Mouse (Mus musculus) kidney, embryonic 15.5 days (tissue): ENCODE measurements around the gene Maml2. TPM values are rescaled to one million over a fixed set of nuclear protein-coding genes. Genes with fewer than 3 reads are reported as not detected.
A peak's percentile ranks its signal among the peaks of the same experiment; 100 is the strongest.
"Not testable (repeated sequence)": the region's sequence is repeated elsewhere in the genome, so short reads cannot be mapped to it uniquely, and the experiment has no call there.

Source experiments
- ATAC-seq: fragments of 200-750 bp; cut with Nextera tagmentation; replicated peaks from 2 replicates; pipeline ENCODE4 v1.8.0; 2017; ENCODE audit warnings: moderate TSS enrichment; ENCODE audit not compliant: low FRiP score
- H3K27ac ChIP-seq: fragments of 300-500 bp; sonication (generic); 2 replicates; pipeline ENCODE4 v1.5.1; 2015; ENCODE audit warnings: mild to moderate bottlenecking, inconsistent platforms
- H3K27me3 ChIP-seq: fragments of 300-500 bp; sonication (generic); 2 replicates; pipeline ENCODE4 v1.6.1; 2015; ENCODE audit warnings: inconsistent platforms
- H3K36me3 ChIP-seq: fragments of 300-500 bp; sonication (generic); 2 replicates; pipeline ENCODE4 v1.6.1; 2015; ENCODE audit warnings: inconsistent platforms
- H3K4me1 ChIP-seq: fragments of 300-500 bp; sonication (generic); 2 replicates; pipeline ENCODE4 v1.6.1; 2015; ENCODE audit warnings: inconsistent platforms
- H3K4me2 ChIP-seq: fragments of 300-500 bp; sonication (generic); 2 replicates; pipeline ENCODE4 v1.6.1; 2015; ENCODE audit warnings: moderate library complexity, mild to moderate bottlenecking, inconsistent platforms
- H3K4me3 ChIP-seq: fragments of 300-500 bp; sonication (generic); replicated peaks from 2 replicates; pipeline ENCODE4 v1.5.1; 2015; ENCODE audit warnings: mild to moderate bottlenecking, inconsistent platforms
- H3K9ac ChIP-seq: fragments of 300-500 bp; sonication (generic); 2 replicates; pipeline ENCODE4 v1.6.1; 2015; ENCODE audit warnings: mild to moderate bottlenecking, inconsistent platforms
- H3K9me3 ChIP-seq: fragments of 300-500 bp; sonication (generic); replicated peaks from 2 replicates; pipeline ENCODE4 v1.6.1; 2016; ENCODE audit warnings: inconsistent platforms
- WGBS: fragments of 180-500 bp; shearing (Covaris S2); methylation state at CpG from one replicate; pipeline ENCODE4 v1.1.7; 2015; ENCODE audit warnings: mixed read lengths; 5-methylcytosine and 5-hydroxymethylcytosine counted together
- microRNA-seq: library from miRNA; unstranded; fragments of <30 nt; microRNA quantifications from one replicate; pipeline ENCODE4, GENCODE M21; 2016
- polyA plus RNA-seq: library from polyadenylated mRNA; unstranded; fragments of >200 nt; fragmentation: Nextera tagmentation; extraction: Ambion mirVana; gene quantifications from 2 replicates; pipeline ENCODE4 v1.2.1, GENCODE M21; 2015

Maml2 gene
- polyA plus RNA-seq, 1 experiment from 2014 or later: 10.5 TPM

DNA sequence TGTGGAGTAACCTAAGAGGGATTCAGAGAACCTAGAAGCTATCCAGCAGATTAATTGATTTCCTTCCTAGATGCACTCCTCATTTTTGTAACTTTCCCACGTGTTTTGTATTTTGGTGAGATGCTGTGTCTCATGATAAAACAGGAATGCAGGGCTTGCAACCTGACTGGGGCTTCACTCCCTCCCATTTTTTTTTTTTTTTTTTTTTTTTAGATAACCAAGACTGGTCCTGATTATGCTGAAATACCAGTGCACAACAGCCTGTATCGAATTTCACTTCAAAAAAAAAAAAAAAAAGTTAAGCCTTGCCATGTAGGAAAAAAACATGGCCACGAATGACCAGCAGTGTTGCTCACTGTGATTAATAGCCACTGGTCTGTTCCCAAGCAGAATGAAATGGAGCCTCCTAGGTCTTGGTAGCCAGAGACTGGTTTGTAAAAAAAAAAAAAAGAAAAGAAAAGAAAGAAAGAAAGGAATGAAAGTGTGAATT, 409.4 kb downstream of the Maml2 start:
- peaks cover 25% of the 10 kb centered on the region for H3K36me3 ChIP-seq
- no peak overlapping the region for H3K27ac ChIP-seq
- no peak overlapping the region for H3K4me2 ChIP-seq
- no peaks in the 10 kb centered on the region for H3K9me3 ChIP-seq
- ATAC-seq: no peak
- H3K4me3 ChIP-seq: no peak overlapping the region
- H3K4me1 ChIP-seq: no peaks in the 10 kb centered on the region
- WGBS: 38% methylated on average over 3 of the region's 3 CpGs
- no peak overlapping the region for H3K9ac ChIP-seq
- H3K27me3 ChIP-seq: no peaks in the 10 kb centered on the region

GRCm38 (mm10) chr9:13709436-13709835, 411.7 kb downstream of the Maml2 start:
- no peaks in the 10 kb centered on the region for H3K27me3 ChIP-seq
- no peaks in the 10 kb centered on the region for H3K9me3 ChIP-seq
- no peak overlapping the region for H3K9ac ChIP-seq
- peaks cover 14% of the 10 kb centered on the region for H3K36me3 ChIP-seq
- H3K4me2 ChIP-seq: no peak overlapping the region
- H3K27ac ChIP-seq: no peak overlapping the region
- no peak overlapping the region for H3K4me3 ChIP-seq
- H3K4me1 ChIP-seq: no peaks in the 10 kb centered on the region
- 83% methylated on average over 5 of the region's 5 CpGs for WGBS
- no peak for ATAC-seq

GRCm38 (mm10) chr9:13715891-13716290, 418.1 kb downstream of the Maml2 start:
- H3K9ac ChIP-seq, H3K4me3 ChIP-seq, ATAC-seq, H3K27me3 ChIP-seq, H3K36me3 ChIP-seq, H3K4me1 ChIP-seq, H3K27ac ChIP-seq, H3K9me3 ChIP-seq: not testable (repeated sequence)
- WGBS: 67% methylated on average over 2 of the region's 2 CpGs
- H3K4me2 ChIP-seq: peak overlapping the region; percentile 44

GRCm38 (mm10) chr9:13716316-13717099, 418.8 kb downstream of the Maml2 start:
- ATAC-seq: peak; percentile 80
- Histone ChIP-seq H3K27me3 (no peaks in the 10 kb centered on the region), H3K9me3 (no peaks in the 10 kb centered on the region), H3K4me2 (peak overlapping the region; percentile 44), H3K4me3 (no peak overlapping the region), H3K4me1 (0 out of 2 replicates have a peak, but pooled peaks cover 2% of the 10 kb centered on the region), H3K36me3 (no peaks in the 10 kb centered on the region), H3K9ac (no peak overlapping the region), H3K27ac (no peak overlapping the region)
- 26% methylated on average over 8 of the region's 8 CpGs for WGBS

GRCm38 (mm10) chr9:13748404-13748797, 450.6 kb downstream of the Maml2 start, which contains the start of gene Mtmr2:
Mtmr2 (plus strand) TSS chr9:13748410.
- peak within 1 kb of the TSS; percentile 96 for H3K27ac ChIP-seq
- peak within 1 kb of the TSS; percentile 100 for H3K9ac ChIP-seq
- H3K4me1 ChIP-seq: peaks cover 12% of the 10 kb centered on the region; the same call in 1 of the 2 replicates
- WGBS: 53% methylated on average over 2 of the region's 2 CpGs
- H3K27me3 ChIP-seq: no peaks in the 10 kb centered on the region
- peak within 1 kb of the TSS; percentile 96 for H3K4me3 ChIP-seq
- no peak for ATAC-seq
- peak within 1 kb of the TSS; percentile 61 for H3K4me2 ChIP-seq
- H3K36me3 ChIP-seq: no peaks in the 10 kb centered on the region
- no peaks in the 10 kb centered on the region for H3K9me3 ChIP-seq

DNA sequence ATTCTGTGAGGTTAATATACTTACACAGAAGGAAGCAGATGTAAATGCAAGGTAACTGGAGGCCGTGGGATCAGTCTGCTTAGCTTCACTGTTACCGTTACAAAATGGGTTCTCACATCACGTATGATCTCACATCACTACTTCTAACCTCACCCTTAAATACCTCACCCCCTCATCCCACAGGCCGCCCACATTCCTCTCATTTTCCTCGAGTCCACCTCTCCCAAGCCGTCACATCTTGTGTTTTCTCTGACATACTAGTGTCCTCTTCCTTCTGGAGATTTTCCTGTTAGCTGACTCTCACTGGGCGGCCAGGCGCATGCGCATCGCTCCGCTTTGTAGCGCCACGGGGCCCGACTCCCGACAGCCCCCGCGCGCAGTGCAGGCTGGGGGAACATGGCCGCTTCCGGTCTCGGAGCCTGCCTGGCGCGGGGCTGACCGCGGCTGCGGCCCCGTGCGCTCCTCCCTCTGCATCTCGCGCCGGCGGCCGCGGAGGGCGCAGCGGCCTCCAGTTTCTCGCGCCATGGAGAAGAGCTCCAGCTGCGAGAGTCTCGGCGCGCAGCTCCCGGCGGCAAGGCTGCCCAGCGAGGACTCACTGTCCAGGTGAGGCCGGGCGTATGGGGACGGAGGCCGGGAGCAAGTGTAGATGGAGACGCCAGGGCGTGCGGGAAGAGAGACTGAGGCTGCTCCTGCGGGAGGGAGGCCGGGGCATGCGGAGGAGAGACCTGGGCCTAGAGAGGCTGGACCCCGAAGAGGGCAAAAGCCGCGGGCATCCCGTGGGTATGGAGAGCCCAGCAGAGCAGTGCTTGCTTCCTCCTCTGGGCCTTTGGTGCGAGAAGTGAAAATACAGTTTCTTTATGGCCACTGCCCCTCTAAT, 451.3 kb downstream of the Maml2 start:
- no peaks in the 10 kb centered on the region for H3K9me3 ChIP-seq

GRCm38 (mm10) chr9:13749675-13749998, 451.9 kb downstream of the Maml2 start:
- peak overlapping the region; percentile 96 for H3K4me3 ChIP-seq
- H3K9ac ChIP-seq: peak overlapping the region; percentile 100
- no peaks in the 10 kb centered on the region for H3K9me3 ChIP-seq
- H3K27ac ChIP-seq: peak overlapping the region; percentile 96
- peaks cover 5% of the 10 kb centered on the region; the same call in 1 of the 2 replicates for H3K36me3 ChIP-seq
- peak; percentile 7; the same call in 1 of the 2 replicates for ATAC-seq
- peak overlapping the region; percentile 61 for H3K4me2 ChIP-seq
- H3K27me3 ChIP-seq: no peaks in the 10 kb centered on the region
- 3% methylated on average over 7 of the region's 7 CpGs for WGBS
- peaks cover 12% of the 10 kb centered on the region; the same call in 1 of the 2 replicates for H3K4me1 ChIP-seq

More for the DNA sequence above, 451.3 kb downstream of the Maml2 start:
- under 1% methylated on average over 57 of the region's 60 CpGs for WGBS
- H3K9ac ChIP-seq: peak overlapping the region; percentile 100
- ATAC-seq: peak; percentile 99
- peaks cover 12% of the 10 kb centered on the region; the same call in 1 of the 2 replicates for H3K4me1 ChIP-seq
- peak overlapping the region; percentile 96 for H3K27ac ChIP-seq
- peaks cover 5% of the 10 kb centered on the region; the same call in 1 of the 2 replicates for H3K36me3 ChIP-seq
- peak overlapping the region; percentile 96 for H3K4me3 ChIP-seq
- H3K27me3 ChIP-seq: no peaks in the 10 kb centered on the region
- H3K4me2 ChIP-seq: peak overlapping the region; percentile 61

DNA sequence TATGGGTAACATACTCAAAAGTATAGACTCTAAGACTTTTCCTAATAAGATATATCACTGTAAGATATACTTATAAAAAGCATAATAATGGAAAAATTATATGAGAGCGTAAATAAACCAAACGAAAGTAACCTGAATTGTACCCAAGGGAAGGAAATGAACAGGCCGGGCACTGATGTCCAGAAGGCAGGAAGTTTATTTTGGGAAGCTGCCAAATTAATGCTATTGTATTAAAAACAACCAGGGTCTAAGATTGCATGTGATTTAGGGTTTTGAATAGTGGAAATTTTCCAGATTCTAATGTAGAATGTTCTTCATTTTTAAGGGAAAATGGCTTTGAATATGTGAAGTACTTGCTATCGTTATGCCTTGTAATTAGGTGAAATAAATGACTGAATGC, 454.8 kb downstream of the Maml2 start:
- H3K4me3 ChIP-seq: no peak overlapping the region
- H3K27me3 ChIP-seq: no peaks in the 10 kb centered on the region
- no peaks in the 10 kb centered on the region for H3K9me3 ChIP-seq
- ATAC-seq: no peak
- peaks cover 5% of the 10 kb centered on the region; the same call in 1 of the 2 replicates for H3K36me3 ChIP-seq
- no peak overlapping the region for H3K4me2 ChIP-seq
- WGBS: 55% methylated on average over 4 of the region's 4 CpGs
- peaks cover 12% of the 10 kb centered on the region; the same call in 1 of the 2 replicates for H3K4me1 ChIP-seq
- H3K27ac ChIP-seq: peak overlapping the region; percentile 24; the same call in 1 of the 2 replicates
- no peak overlapping the region for H3K9ac ChIP-seq

Small RNA genes within 50 kb of the gene (microRNA-seq; reads per million reads assigned to microRNA genes)
- gene Gm22643: not detected

Other genes starting within 250 kb of the Maml2 start
- gene Jrkl, start 52.1 kb upstream of the Maml2 start, polyA plus RNA-seq: 9.0 and 10.0 TPM in 2 replicates
- gene Ccdc82, start 51.0 kb upstream of the Maml2 start, polyA plus RNA-seq: 9.3 TPM in 2 replicates
- gene Gm17571, start 148.8 kb downstream of the Maml2 start, polyA plus RNA-seq: not detected in 2 replicates